Mouse (Mus musculus) stomach, postnatal 0 days (tissue): Measurements from ENCODE around the gene Mlh3.

Source experiments
- CTCF ChIP-seq: IDR thresholded peaks from 2 replicates; pipeline ENCODE4 v1.5.1; 2016; ENCODE audit warnings: antibody characterized with exemption, low read depth, mild to moderate bottlenecking, moderate library complexity
- EP300 ChIP-seq: optimal IDR thresholded peaks from 2 replicates; pipeline ENCODE3; 2016; ENCODE audit warnings: antibody characterized with exemption

DNA sequence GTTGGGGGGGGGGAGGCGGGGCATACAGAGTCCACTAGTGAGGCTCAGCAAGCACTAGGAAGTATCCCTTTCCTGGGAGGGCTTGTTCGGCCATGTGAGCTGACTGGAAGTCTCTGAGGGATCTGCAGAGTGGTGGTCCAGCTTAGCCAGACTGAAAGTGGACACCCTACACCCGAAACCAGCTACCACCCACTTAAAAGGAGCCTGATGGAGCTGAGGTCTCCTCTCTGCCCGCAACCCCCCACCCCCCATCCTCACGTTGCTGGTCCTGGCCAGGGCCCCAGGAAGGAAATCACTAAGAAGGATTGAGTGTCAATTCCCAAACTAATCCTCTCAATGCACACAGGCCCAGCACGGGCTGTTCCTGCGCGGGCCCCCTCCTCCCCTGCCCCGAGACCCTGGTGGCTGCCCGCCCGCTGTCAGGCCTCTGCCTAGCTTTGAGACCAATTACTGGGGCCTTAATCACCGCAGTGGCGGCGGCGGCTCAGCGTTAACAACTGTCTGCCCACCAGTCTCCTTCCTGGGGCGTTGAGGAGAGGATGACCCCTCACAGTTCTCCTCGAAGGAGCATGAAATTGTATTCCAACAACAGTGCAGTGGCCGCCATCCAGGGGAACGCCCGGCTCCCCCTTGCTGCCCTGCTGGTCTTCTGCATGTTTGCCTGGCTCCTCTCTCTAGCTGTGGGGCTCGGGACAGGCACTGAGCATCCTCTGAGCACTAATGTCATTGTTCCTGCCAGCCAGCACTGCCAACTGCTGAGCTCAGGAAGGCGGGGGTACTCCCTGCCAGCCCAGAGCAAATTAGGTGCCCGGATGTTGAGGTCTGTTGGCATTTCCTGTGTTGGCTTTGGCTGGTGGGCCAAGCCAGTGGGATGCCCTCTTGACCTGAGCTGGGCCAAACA, 69.2 kb downstream of the Mlh3 start:
- TF ChIP-seq CTCF = no peak; the same call in 1 of the 2 replicates
- no peak for TF ChIP-seq EP300
